Mouse (Mus musculus): ENCODE data around the gene Nudt8. TPM values are rescaled to one million over a fixed set of nuclear protein-coding genes. Genes with fewer than 3 reads are reported as not detected.
"Not testable (repeated sequence)": the region's sequence is repeated elsewhere in the genome, so short reads cannot be mapped to it uniquely, and the experiment has no call there.

Nudt8 gene
- polyA plus RNA-seq, 1 experiment from 2014 or later, result 25.8 TPM

DNA sequence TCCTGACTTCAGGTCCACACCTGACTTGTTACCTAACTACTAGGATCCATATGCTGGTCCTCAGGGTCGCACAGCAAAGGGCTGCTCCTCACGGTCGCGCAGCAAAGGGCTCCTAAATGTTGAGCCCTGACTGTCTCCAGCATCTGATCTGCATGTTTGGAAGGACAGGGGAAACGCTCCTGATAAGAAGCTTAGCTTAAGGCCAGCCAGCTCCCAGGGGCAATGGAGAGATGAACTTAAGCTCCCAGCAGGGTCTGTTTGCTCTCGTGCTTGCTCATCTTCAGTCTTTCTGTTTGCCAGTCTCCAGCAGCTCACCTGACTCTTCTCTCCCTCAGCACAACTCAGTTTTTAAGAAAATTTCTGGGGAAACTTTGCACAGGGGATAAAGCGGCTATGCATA is 32.3 kb downstream of the Nudt8 start:
- DNase-seq (ENCODE audit: low spot score) (no peak), ATAC-seq (ENCODE audit: low read depth) (no peak)
- Histone ChIP-seq H3K9me3 (ENCODE audit: control insufficient read depth, low read length) (no peaks in the 10 kb centered on the region), H3K27ac (replicated peaks; ENCODE audit: low read depth, low read length) (no peak overlapping the region), H3K4me1 (ENCODE audit: control insufficient read depth, insufficient read depth, low read length) (no peaks in the 10 kb centered on the region), H3K4me3 (ENCODE audit: low read depth, low read length) (no peak overlapping the region), H3K4me2 (ENCODE audit: low read depth, low read length) (no peak overlapping the region), H3K9ac (ENCODE audit: low read depth, low read length) (no peak overlapping the region), H3K27me3 (replicated peaks; ENCODE audit: control insufficient read depth, insufficient read depth, low read length) (no peaks in the 10 kb centered on the region), H3K36me3 (ENCODE audit: control insufficient read depth, insufficient read depth, low read length) (no peaks in the 10 kb centered on the region)
- 51% methylated on average over 7 of the region's 7 CpGs for WGBS

DNA sequence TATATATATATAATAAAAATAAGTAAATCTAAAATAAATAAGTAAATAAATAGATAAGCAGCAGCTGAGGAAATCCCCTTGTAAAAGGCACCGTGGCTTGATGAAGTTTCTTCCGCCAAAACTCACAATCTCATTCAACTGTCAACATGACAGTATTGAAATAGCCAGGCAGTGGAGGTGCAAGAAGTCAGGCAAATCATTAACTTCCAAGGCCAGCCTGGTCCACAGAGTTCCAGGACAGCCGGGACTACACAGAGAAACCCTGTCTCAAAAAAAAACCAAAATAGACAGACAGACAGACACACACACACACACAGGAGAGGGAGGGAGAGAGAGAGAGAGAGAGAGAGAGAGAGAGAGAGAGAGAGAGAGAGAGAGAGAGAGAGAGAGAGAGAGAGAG is 32.9 kb downstream of the Nudt8 start:
- Histone ChIP-seq H3K9ac (ENCODE audit: low read depth, low read length) (no peak overlapping the region), H3K4me2 (ENCODE audit: low read depth, low read length) (no peak overlapping the region), H3K27ac (replicated peaks; ENCODE audit: low read depth, low read length) (no peak overlapping the region), H3K9me3 (ENCODE audit: control insufficient read depth, low read length) (no peaks in the 10 kb centered on the region), H3K4me1 (ENCODE audit: control insufficient read depth, insufficient read depth, low read length) (0 out of 2 replicates have a peak, but pooled peaks cover 2% of the 10 kb centered on the region), H3K36me3 (ENCODE audit: control insufficient read depth, insufficient read depth, low read length) (no peaks in the 10 kb centered on the region), H3K4me3 (ENCODE audit: low read depth, low read length) (no peak overlapping the region), H3K27me3 (replicated peaks; ENCODE audit: control insufficient read depth, insufficient read depth, low read length) (no peaks in the 10 kb centered on the region)
- WGBS, result 80% methylated on average over 3 of the region's 3 CpGs
- DNase-seq (ENCODE audit: low spot score), result no peak
- no peak for ATAC-seq (ENCODE audit: low read depth)

DNA sequence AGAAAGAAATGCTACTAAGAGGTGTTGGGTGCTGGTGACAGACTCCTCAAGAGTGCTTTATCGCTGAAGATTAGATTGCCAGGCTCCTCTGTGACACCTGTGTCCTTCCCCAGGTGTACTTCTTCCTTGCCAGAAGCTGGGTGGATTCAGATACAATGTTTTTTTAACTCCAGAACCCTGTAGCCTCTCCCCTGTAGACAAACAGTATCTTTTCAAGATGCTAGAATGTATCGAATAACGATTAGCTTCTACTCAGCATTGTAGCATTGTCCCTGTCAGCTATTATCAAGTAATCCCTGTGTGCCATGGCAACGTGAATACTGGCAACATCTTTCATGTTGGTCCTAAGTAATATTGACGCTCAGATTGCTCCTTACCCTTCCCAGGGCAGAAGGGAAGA is 33.4 kb downstream of the Nudt8 start:
- no peak for ATAC-seq (ENCODE audit: low read depth)
- H3K4me3 ChIP-seq (ENCODE audit: low read depth, low read length), result no peak overlapping the region
- no peak overlapping the region for H3K9ac ChIP-seq (ENCODE audit: low read depth, low read length)
- H3K9me3 ChIP-seq (ENCODE audit: control insufficient read depth, low read length), result no peaks in the 10 kb centered on the region
- DNase-seq (ENCODE audit: low spot score), result no peak
- H3K27me3 ChIP-seq (replicated peaks; ENCODE audit: control insufficient read depth, insufficient read depth, low read length), result no peaks in the 10 kb centered on the region
- H3K4me1 ChIP-seq (ENCODE audit: control insufficient read depth, insufficient read depth, low read length), result 0 out of 2 replicates have a peak, but pooled peaks cover 4% of the 10 kb centered on the region
- H3K27ac ChIP-seq (replicated peaks; ENCODE audit: low read depth, low read length), result no peak overlapping the region
- no peak overlapping the region for H3K4me2 ChIP-seq (ENCODE audit: low read depth, low read length)
- H3K36me3 ChIP-seq (ENCODE audit: control insufficient read depth, insufficient read depth, low read length), result no peaks in the 10 kb centered on the region
- WGBS, result 71% methylated on average over 5 of the region's 5 CpGs

DNA sequence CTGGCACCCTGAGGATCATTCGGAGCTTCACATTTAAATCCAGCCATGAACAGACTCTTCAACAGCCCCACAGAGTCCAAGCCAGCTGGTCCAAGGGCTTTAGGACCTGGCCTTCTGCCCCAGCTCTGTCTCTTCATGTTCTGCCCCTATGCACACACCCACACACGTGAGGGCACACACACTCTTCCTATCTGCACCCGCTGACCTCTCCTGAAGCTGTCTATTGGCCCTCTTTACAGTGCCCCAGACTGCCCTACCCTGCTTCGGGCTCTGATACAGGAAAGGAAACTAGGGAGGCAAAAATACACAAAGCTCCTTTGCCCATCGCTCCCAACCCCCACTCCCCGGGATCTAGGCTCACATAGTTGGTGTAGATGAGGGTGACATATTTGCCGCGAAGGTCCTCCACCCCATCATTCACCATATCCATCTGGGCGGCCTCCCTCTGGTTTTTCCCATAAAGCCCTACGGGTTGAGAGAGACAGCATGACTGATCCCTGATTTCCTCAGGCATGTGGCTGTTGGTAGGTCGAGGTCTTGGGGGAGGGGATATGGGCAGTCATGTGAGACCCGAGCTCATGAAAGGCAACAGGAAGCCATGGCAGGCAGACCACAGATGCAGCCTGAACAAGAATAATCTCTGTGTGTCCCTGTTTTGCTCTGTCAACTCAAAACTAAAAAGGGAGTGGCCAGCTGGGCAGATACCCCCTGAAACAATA is 36.1 kb downstream of the Nudt8 start:
- Histone ChIP-seq H3K27ac (replicated peaks; ENCODE audit: low read depth, low read length) (no peak overlapping the region), H3K36me3 (ENCODE audit: control insufficient read depth, insufficient read depth, low read length) (no peaks in the 10 kb centered on the region), H3K4me2 (ENCODE audit: low read depth, low read length) (peak overlapping the region; percentile 36), H3K27me3 (replicated peaks; ENCODE audit: control insufficient read depth, insufficient read depth, low read length) (no peaks in the 10 kb centered on the region), H3K4me1 (ENCODE audit: control insufficient read depth, insufficient read depth, low read length) (0 out of 2 replicates have a peak, but pooled peaks cover 4% of the 10 kb centered on the region), H3K9me3 (ENCODE audit: control insufficient read depth, low read length) (no peaks in the 10 kb centered on the region), H3K9ac (ENCODE audit: low read depth, low read length) (no peak overlapping the region), H3K4me3 (ENCODE audit: low read depth, low read length) (no peak overlapping the region)
- ATAC-seq (ENCODE audit: low read depth), result no peak
- DNase-seq (ENCODE audit: low spot score), result no peak
- 69% methylated on average over 12 of the region's 12 CpGs for WGBS

DNA sequence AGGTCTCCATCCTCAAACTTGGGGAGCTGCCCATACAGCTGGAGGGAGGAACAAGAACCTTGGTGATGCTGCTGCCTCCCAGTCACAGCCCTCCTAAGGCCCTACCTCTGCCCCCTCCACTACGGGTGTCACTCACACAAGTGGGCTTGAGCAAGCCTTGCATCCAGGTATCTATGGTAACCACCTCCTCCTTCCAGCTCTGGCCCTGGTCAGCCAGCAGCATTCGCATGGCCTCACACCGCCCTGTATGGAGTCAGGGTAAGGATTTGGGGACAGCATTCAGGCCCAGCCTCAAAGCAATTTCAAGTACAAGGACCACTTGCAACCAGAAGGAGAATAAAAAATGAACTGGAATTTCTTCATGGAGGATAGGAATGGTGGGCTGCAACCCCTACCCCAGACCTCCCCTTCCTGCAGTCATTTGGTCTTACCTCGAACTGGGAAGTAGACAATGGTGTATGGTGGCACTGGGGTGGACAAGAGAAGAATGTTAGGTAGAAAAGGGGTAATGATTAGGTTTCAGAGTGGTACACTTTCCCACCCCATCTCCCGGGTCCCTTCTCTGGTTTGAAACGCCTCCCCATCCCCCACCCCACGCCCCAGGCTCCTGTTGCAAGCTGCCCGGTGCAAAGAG is 36.9 kb downstream of the Nudt8 start:
- not testable (repeated sequence) for H3K9me3 ChIP-seq (ENCODE audit: control insufficient read depth, low read length); H3K4me1 ChIP-seq (ENCODE audit: control insufficient read depth, insufficient read depth, low read length)

DNA sequence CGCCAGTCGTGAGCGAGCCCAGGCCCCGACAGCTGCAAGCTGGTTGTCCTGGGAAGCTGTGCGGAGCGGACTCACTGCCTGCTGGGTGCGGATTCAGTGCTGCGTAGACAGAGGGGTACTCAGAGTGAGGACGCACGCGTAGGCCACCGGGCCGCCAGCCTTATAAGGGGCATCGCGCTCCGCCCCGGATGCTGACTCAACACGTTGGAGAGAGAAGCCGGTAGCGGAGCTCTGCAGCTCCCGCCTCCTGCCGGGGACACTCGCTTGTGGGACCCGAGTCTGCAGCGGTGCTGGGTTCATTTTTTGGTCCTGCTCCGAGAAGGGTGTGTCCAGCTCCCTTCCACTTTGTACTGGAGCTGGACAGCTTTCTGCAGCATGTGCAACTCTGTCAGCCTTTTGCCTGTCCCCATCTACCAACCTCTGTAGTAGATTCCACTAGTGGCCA is 37.4 kb downstream of the Nudt8 start, which contains the start of gene Gstp1:
Gene Gstp1, minus strand, starts transcription at position 198 of the 445 bp plus-strand sequence.
- no peaks in the 10 kb centered on the region for H3K36me3 ChIP-seq (ENCODE audit: control insufficient read depth, insufficient read depth, low read length)
- H3K4me1 ChIP-seq (ENCODE audit: control insufficient read depth, insufficient read depth, low read length), result 0 out of 2 replicates have a peak, but pooled peaks cover 4% of the 10 kb centered on the region
- 0% methylated on average over 7 of the region's 26 CpGs for WGBS
- peak within 1 kb of the TSS; percentile 82 for H3K9ac ChIP-seq (ENCODE audit: low read depth, low read length)
- DNase-seq (ENCODE audit: low spot score) (peak; percentile 94), ATAC-seq (ENCODE audit: low read depth) (peak; percentile 95)
- H3K9me3 ChIP-seq (ENCODE audit: control insufficient read depth, low read length), result no peaks in the 10 kb centered on the region
- no peaks in the 10 kb centered on the region for H3K27me3 ChIP-seq (replicated peaks; ENCODE audit: control insufficient read depth, insufficient read depth, low read length)
- peak within 1 kb of the TSS; percentile 81 for H3K27ac ChIP-seq (replicated peaks; ENCODE audit: low read depth, low read length)
- peak within 1 kb of the TSS; percentile 58 for H3K4me2 ChIP-seq (ENCODE audit: low read depth, low read length)
- peak within 1 kb of the TSS; percentile 65 for H3K4me3 ChIP-seq (ENCODE audit: low read depth, low read length)

More for the DNA sequence above, 36.9 kb downstream of the Nudt8 start:
- 26% methylated on average over 7 of the region's 8 CpGs for WGBS
- Histone ChIP-seq H3K4me3 (ENCODE audit: low read depth, low read length) (peak overlapping the region; percentile 65), H3K27ac (replicated peaks; ENCODE audit: low read depth, low read length) (peak overlapping the region; percentile 81), H3K4me2 (ENCODE audit: low read depth, low read length) (peak overlapping the region; percentile 58), H3K9ac (ENCODE audit: low read depth, low read length) (peak overlapping the region; percentile 82)
- peak; percentile 7; the same call in 1 of the 2 replicates for ATAC-seq (ENCODE audit: low read depth)
- not testable (repeated sequence) for H3K36me3 ChIP-seq (ENCODE audit: control insufficient read depth, insufficient read depth, low read length); H3K27me3 ChIP-seq (replicated peaks; ENCODE audit: control insufficient read depth, insufficient read depth, low read length); DNase-seq (ENCODE audit: low spot score)

DNA sequence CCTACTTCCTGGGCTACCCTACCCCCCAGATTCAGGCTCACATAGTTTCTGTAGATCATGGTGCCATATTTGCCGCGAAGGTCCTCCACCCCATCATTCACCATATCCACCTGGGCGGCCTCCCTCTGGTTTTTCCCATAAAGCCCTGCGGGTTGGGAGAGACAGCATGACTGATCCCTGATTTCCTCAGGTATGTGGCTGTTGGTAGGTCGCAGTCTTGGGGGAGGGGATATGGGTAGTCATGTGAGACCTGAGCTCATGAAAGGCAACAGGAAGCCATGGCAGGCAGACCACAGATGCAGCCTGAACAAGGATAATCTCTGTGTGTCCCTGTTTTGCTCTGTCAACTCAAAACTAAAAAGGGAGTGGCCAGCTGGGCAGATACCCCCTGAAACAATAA is 40.6 kb downstream of the Nudt8 start:
- not testable (repeated sequence) for H3K9ac ChIP-seq (ENCODE audit: low read depth, low read length); H3K36me3 ChIP-seq (ENCODE audit: control insufficient read depth, insufficient read depth, low read length); H3K4me3 ChIP-seq (ENCODE audit: low read depth, low read length); H3K9me3 ChIP-seq (ENCODE audit: control insufficient read depth, low read length); ATAC-seq (ENCODE audit: low read depth); H3K27ac ChIP-seq (replicated peaks; ENCODE audit: low read depth, low read length); DNase-seq (ENCODE audit: low spot score); H3K4me1 ChIP-seq (ENCODE audit: control insufficient read depth, insufficient read depth, low read length); H3K27me3 ChIP-seq (replicated peaks; ENCODE audit: control insufficient read depth, insufficient read depth, low read length); H3K4me2 ChIP-seq (ENCODE audit: low read depth, low read length)
- WGBS, result 79% methylated on average over 5 of the region's 5 CpGs

DNA sequence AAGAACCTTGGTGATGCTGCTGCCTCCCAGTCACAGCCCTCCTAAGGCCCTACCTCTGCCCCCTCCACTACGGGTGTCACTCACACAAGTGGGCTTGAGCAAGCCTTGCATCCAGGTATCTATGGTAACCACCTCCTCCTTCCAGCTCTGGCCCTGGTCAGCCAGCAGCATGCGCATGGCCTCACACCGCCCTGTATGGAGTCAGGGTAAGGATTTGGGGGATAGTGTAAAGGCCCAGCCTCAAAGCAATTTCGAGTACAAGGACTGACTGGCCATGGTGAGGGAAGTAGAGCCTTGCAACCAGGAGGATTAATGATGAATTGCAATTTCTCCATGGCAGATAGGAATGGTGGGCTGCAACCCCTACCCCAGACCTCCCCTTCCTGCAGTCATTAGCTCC is 41.1 kb downstream of the Nudt8 start:
- not testable (repeated sequence) for H3K9me3 ChIP-seq (ENCODE audit: control insufficient read depth, low read length); ATAC-seq (ENCODE audit: low read depth); H3K36me3 ChIP-seq (ENCODE audit: control insufficient read depth, insufficient read depth, low read length); H3K27me3 ChIP-seq (replicated peaks; ENCODE audit: control insufficient read depth, insufficient read depth, low read length); H3K4me1 ChIP-seq (ENCODE audit: control insufficient read depth, insufficient read depth, low read length); H3K9ac ChIP-seq (ENCODE audit: low read depth, low read length); H3K4me3 ChIP-seq (ENCODE audit: low read depth, low read length); H3K4me2 ChIP-seq (ENCODE audit: low read depth, low read length); DNase-seq (ENCODE audit: low spot score); H3K27ac ChIP-seq (replicated peaks; ENCODE audit: low read depth, low read length)
- WGBS, result 83% methylated on average over 3 of the region's 4 CpGs

Data from embryonic facial prominence, embryonic 14.5 days (tissue).